In the genomic region with DNA sequence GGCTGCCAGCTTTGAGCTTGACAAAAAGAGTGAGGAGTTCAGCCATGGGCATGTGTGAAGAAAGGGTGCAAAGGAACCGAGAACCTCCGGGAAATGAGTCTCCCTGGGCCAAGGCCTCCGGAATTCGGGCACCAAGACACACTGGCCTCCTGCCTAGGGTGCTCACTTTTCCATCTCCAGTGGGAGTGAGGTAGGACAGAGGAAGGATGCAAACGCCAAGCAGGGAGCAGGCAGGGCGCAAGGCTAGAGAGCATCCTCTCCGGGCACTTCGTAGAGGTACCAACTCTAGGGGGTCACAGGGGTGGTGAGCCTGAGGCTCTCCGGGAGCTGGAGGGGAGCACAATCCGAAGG, we compare ENCODE assay signal across 8 mouse cellular contexts. TPM values are rescaled to one million over a fixed set of nuclear protein-coding genes. Genes with fewer than 3 reads are reported as not detected.
DNase-seq lines count a peak whose midpoint lies in the region; ATAC-seq and TF ChIP-seq lines count a peak whose summit lies in the region.

No protein-coding gene starts in this region.

- peaks cover 22% of the 10 kb centered on the region for H3K4me1 ChIP-seq in heart, embryonic 13.5 days
- H3K4me1 ChIP-seq in ES-E14 (ENCODE audit: control insufficient read depth in 2 of 2, insufficient read depth in 2 of 2, low read length in 2 of 2, poor library complexity in 1 of 2) = peaks cover 3 to 16% of the 10 kb centered on the region in 2 experiments; a peak in 3 of 4 replicates
- peaks cover 54% of the 10 kb centered on the region for H3K4me1 ChIP-seq in hindbrain, embryonic 15.5 days (replicated peaks)
- H3K4me1 ChIP-seq in midbrain, embryonic 14.5 days (ENCODE audit: control insufficient read depth, insufficient read depth, low read length) = peaks cover 56% of the 10 kb centered on the region

- no peak for DNase-seq in heart, adult 8-10 months (ENCODE audit: low spot score)
- no peak for DNase-seq in ES-E14 (ENCODE audit: low read depth, low spot score)
- peak; percentile 26 to 35 for DNase-seq in cerebellum, postnatal 36 days
- no peak for DNase-seq in midbrain, embryonic 14.5 days
- no peak for DNase-seq in MN1 (ENCODE audit: low spot score)
- no peak for DNase-seq in thymus, postnatal 4 days

- no peaks in the 10 kb centered on the region for H3K36me3 ChIP-seq in heart, embryonic 13.5 days
- no peaks in the 10 kb centered on the region for H3K36me3 ChIP-seq in ES-E14 (ENCODE audit: control insufficient read depth, insufficient read depth, low read length, poor library complexity, severe bottlenecking)
- no peaks in the 10 kb centered on the region for H3K36me3 ChIP-seq in hindbrain, embryonic 15.5 days
- H3K36me3 ChIP-seq in midbrain, embryonic 14.5 days (ENCODE audit: control insufficient read depth, insufficient read depth, low read length) = no peaks in the 10 kb centered on the region

- peaks cover 49% of the 10 kb centered on the region for H3K27me3 ChIP-seq in heart, embryonic 13.5 days (replicated peaks)
- H3K27me3 ChIP-seq in hindbrain, embryonic 15.5 days = no peaks in the 10 kb centered on the region
- no peaks in the 10 kb centered on the region for H3K27me3 ChIP-seq in midbrain, embryonic 14.5 days (ENCODE audit: control insufficient read depth, insufficient read depth, low read length)

- in situ Hi-C loops in ES-E14 (cut with MboI; ENCODE audit: low sequenced_read_pairs in 2 of 2, unreplicated experiment in 2 of 2) = no loop called here

- peak overlapping the region; percentile 90 for H3K9ac ChIP-seq in heart, embryonic 13.5 days
- H3K9ac ChIP-seq in ES-E14 (ENCODE audit: insufficient read depth, low read depth, low read length, poor library complexity, severe bottlenecking) = peak overlapping the region; percentile 74; the same call in 1 of the 2 replicates
- peak overlapping the region; percentile 96 for H3K9ac ChIP-seq in hindbrain, embryonic 15.5 days
- peak overlapping the region; percentile 93 for H3K9ac ChIP-seq in midbrain, embryonic 14.5 days (replicated peaks; ENCODE audit: low read length)

- peak overlapping the region; percentile 83 for H3K4me3 ChIP-seq in heart, embryonic 13.5 days
- H3K4me3 ChIP-seq in ES-E14 (ENCODE audit: insufficient read depth in 1 of 2, low read depth in 1 of 2, low read length in 2 of 2, poor library complexity in 1 of 2, severe bottlenecking in 1 of 2) = peak overlapping the region; percentile 75 to 87
- H3K4me3 ChIP-seq in hindbrain, embryonic 15.5 days = peak overlapping the region; percentile 97
- H3K4me3 ChIP-seq in midbrain, embryonic 14.5 days (replicated peaks; ENCODE audit: low read depth, low read length) = peak overlapping the region; percentile 95

- H3K4me2 ChIP-seq in heart, embryonic 13.5 days = peak overlapping the region; percentile 98
- peak overlapping the region; percentile 91 for H3K4me2 ChIP-seq in hindbrain, embryonic 15.5 days
- H3K4me2 ChIP-seq in midbrain, embryonic 14.5 days (ENCODE audit: low read length) = peak overlapping the region; percentile 84

- no peaks in the 10 kb centered on the region for H3K9me3 ChIP-seq in heart, embryonic 13.5 days
- no peaks in the 10 kb centered on the region for H3K9me3 ChIP-seq in ES-E14 (ENCODE audit: control insufficient read depth, insufficient read depth, low read depth, low read length)
- H3K9me3 ChIP-seq in hindbrain, embryonic 15.5 days = no peaks in the 10 kb centered on the region
- H3K9me3 ChIP-seq in midbrain, embryonic 14.5 days (ENCODE audit: control insufficient read depth, low read length) = no peaks in the 10 kb centered on the region

- H3K27ac ChIP-seq in heart, embryonic 13.5 days (replicated peaks) = peak overlapping the region; percentile 79; the same call in 1 of the 2 replicates
- H3K27ac ChIP-seq in ES-E14 (ENCODE audit: insufficient read depth, low read depth, low read length, poor library complexity, severe bottlenecking) = no peak overlapping the region
- H3K27ac ChIP-seq in hindbrain, embryonic 15.5 days (replicated peaks) = peak overlapping the region; percentile 97
- peak overlapping the region; percentile 95 for H3K27ac ChIP-seq in midbrain, embryonic 14.5 days (replicated peaks; ENCODE audit: low read depth, low read length)

- 1% methylated on average over 10 of the region's 10 CpGs for whole genome bisulfite sequencing in heart, embryonic 13.5 days
- 1% methylated on average over 10 of the region's 10 CpGs for WGBS in hindbrain, embryonic 15.5 days
- 1% methylated on average over 10 of the region's 10 CpGs for WGBS in midbrain, embryonic 14.5 days

- ATAC-seq in heart, embryonic 13.5 days (ENCODE audit: extremely low read depth, insufficient number of reproducible peaks, low FRiP score, low TSS enrichment) = no peak
- ATAC-seq in hindbrain, embryonic 15.5 days (ENCODE audit: low FRiP score, low read depth) = peak; percentile 23; the same call in 1 of the 2 replicates
- no peak; the same call in 1 of the 2 replicates for ATAC-seq in midbrain, embryonic 14.5 days (ENCODE audit: low FRiP score, low TSS enrichment)

TF ChIP-seq in ES-E14, 5 proteins besides CTCF, POLR2A, EP300 and RAD21:
- no peak for TF ChIP-seq CHD2 (IDR thresholded peaks at IDR 0.05; ENCODE audit: low read depth, low read length)
- TF ChIP-seq MAFK (IDR thresholded peaks at IDR 0.05; ENCODE audit: insufficient read depth, low read depth, low read length) = no peak
- no peak for TF ChIP-seq ZNF384 (IDR thresholded peaks at IDR 0.05; ENCODE audit: low read depth, low read length)
- TF ChIP-seq HCFC1 (IDR thresholded peaks at IDR 0.05; ENCODE audit: borderline replicate concordance, insufficient read depth, low read length) = no peak
- TF ChIP-seq ZC3H11A (IDR thresholded peaks at IDR 0.05; ENCODE audit: borderline replicate concordance, low read depth, low read length) = no peak
TF ChIP-seq in ES-E14: peak in this region for 0.

RNA-seq across cellular contexts. Expression of a gene that starts 38.4 kb away (rescaled TPM):
- 1.9 and 2.1 TPM in 2 replicates for polyA plus RNA-seq in heart, embryonic 13.5 days (2015; fragmentation: Nextera tagmentation; extraction: Ambion mirVana)
- 1 to 10 TPM; 1.4 to 2.4 (median 1.7) TPM for total RNA-seq in heart, adult 8-10 months (2022)
- total RNA-seq in ES-E14 (2012; rRNA removed) = 1.7 and 2.6 TPM in 2 replicates
- 33.4 and 37.8 TPM in 2 replicates for polyA plus RNA-seq in hindbrain, embryonic 15.5 days (2015; fragmentation: Nextera tagmentation; extraction: Ambion mirVana)
- polyA plus RNA-seq in midbrain, embryonic 14.5 days (2014; fragmentation: Nextera tagmentation; extraction: Ambion mirVana) = 20.3 and 20.8 TPM in 2 replicates

Comparison
In these comparisons a context has a peak if more than half of its experiments do, and no peak if none do; other contexts are left out.
1. DNase-seq: peak in cerebellum, postnatal 36 days (2 of 2); none in heart, adult 8-10 months (single experiment), ES-E14 (single experiment), midbrain, embryonic 14.5 days (single experiment), MN1 (single experiment) and thymus, postnatal 4 days (single experiment).
2. Peak in every context shown above with its lines, with median percentiles within 50 percentile points of each other: H3K4me2 ChIP-seq, H3K4me3 ChIP-seq and H3K9ac ChIP-seq.